9 mouse cellular contexts compared by ENCODE assay signal in genomic region chr1:168473255-168474069, GRCm38 (mm10). TPM values are rescaled to one million over a fixed set of nuclear protein-coding genes. Genes with fewer than 3 reads are reported as not detected.
DNase-seq lines count a peak whose midpoint lies in the region; ATAC-seq and TF ChIP-seq lines count a peak whose summit lies in the region.
"Had no signal": no experiment of that assay in that cellular context is flagged by ENCODE, and none has a peak within 500 bp of the region (broad histone marks: within the 10 kb centered on the region; RNA-seq: fewer than 3 reads in every experiment).

No protein-coding gene starts in this region.

- ATAC-seq in heart, embryonic 12.5 days (ENCODE audit: insufficient number of reproducible peaks, low FRiP score) = no peak
- ATAC-seq in forebrain, embryonic 11.5 days (replicated peaks; ENCODE audit: low FRiP score) = peak; percentile 93
- ATAC-seq in midbrain, embryonic 11.5 days (ENCODE audit: low FRiP score) = peak; percentile 97
- ATAC-seq in CD4-positive, CD25-positive, alpha-beta regulatory T cell, adult 4 months = no peak

- H3K4me2 ChIP-seq in heart, embryonic 12.5 days = no peak overlapping the region
- H3K4me2 ChIP-seq in forebrain, embryonic 11.5 days (ENCODE audit: low read depth, low read length, severe bottlenecking) = no peak overlapping the region
- H3K4me2 ChIP-seq in midbrain, embryonic 11.5 days = peak overlapping the region; percentile 24

- no peak for TF ChIP-seq CTCF in left cerebral cortex, adult 2 months (IDR thresholded peaks at IDR 0.05)

- H3K4me3 ChIP-seq in heart, embryonic 12.5 days = no peak overlapping the region
- no peak overlapping the region for H3K4me3 ChIP-seq in forebrain, embryonic 11.5 days (ENCODE audit: low read depth, low read length)
- H3K4me3 ChIP-seq in midbrain, embryonic 11.5 days (ENCODE audit: low read depth, low read length) = no peak overlapping the region
- no peak overlapping the region for H3K4me3 ChIP-seq in left cerebral cortex, adult 2 months
- H3K4me3 ChIP-seq: myocyte had no signal

- H3K27ac ChIP-seq in heart, embryonic 12.5 days (ENCODE audit: poor library complexity, severe bottlenecking) = no peak overlapping the region
- H3K27ac ChIP-seq in forebrain, embryonic 11.5 days (ENCODE audit: low read depth, low read length) = peak overlapping the region; percentile 65
- peak overlapping the region; percentile 30; the same call in 1 of the 2 replicates for H3K27ac ChIP-seq in midbrain, embryonic 11.5 days (ENCODE audit: low read depth, low read length)
- H3K27ac ChIP-seq in left cerebral cortex, adult 2 months = no peak overlapping the region

- H3K9ac ChIP-seq in heart, embryonic 12.5 days = no peak overlapping the region
- H3K9ac ChIP-seq in forebrain, embryonic 11.5 days (ENCODE audit: low read length) = no peak overlapping the region
- no peak overlapping the region for H3K9ac ChIP-seq in midbrain, embryonic 11.5 days (ENCODE audit: low read length)

- H3K27me3 ChIP-seq in heart, embryonic 12.5 days (replicated peaks) = no peaks in the 10 kb centered on the region
- no peaks in the 10 kb centered on the region for H3K27me3 ChIP-seq in forebrain, embryonic 11.5 days (ENCODE audit: control insufficient read depth, insufficient read depth, low read length)
- H3K27me3 ChIP-seq in midbrain, embryonic 11.5 days (ENCODE audit: control insufficient read depth, insufficient read depth, low read length) = no peaks in the 10 kb centered on the region

- intact Hi-C loops in left cerebral cortex, adult 2 months (cut with DNase I) = loop anchor here (5.0 kb wide), 1 partner anchor 69 kb away; no protein-coding TSS in a partner anchor

- no peaks in the 10 kb centered on the region for H3K9me3 ChIP-seq in heart, embryonic 12.5 days (replicated peaks)
- no peaks in the 10 kb centered on the region for H3K9me3 ChIP-seq in forebrain, embryonic 11.5 days (ENCODE audit: control insufficient read depth, low read length)
- no peaks in the 10 kb centered on the region for H3K9me3 ChIP-seq in midbrain, embryonic 11.5 days (ENCODE audit: control insufficient read depth, low read length)

- DNase-seq in heart, adult 18-20 months = peak; percentile 10 to 28
- peak; percentile 67 for DNase-seq in NIH3T3 (ENCODE audit: low read depth)
- DNase-seq in forebrain, embryonic 11.5 days (ENCODE audit: low spot score) = peak; percentile 74
- DNase-seq in midbrain, embryonic 11.5 days (ENCODE audit: low spot score, missing footprints) = peak; percentile 91
- no peak for DNase-seq in spleen, postnatal 14 days (ENCODE audit: low spot score in 2 of 2)
- no peak for DNase-seq in left cerebral cortex, adult 2 months (ENCODE audit: extremely low spot score in 1 of 2, low spot score in 2 of 2)

- peaks cover 32% of the 10 kb centered on the region for H3K4me1 ChIP-seq in heart, embryonic 12.5 days (replicated peaks)
- peaks cover 11% of the 10 kb centered on the region; the same call in 1 of the 2 replicates for H3K4me1 ChIP-seq in forebrain, embryonic 11.5 days (replicated peaks; ENCODE audit: control insufficient read depth, insufficient read depth, low read length)
- H3K4me1 ChIP-seq in midbrain, embryonic 11.5 days (ENCODE audit: control insufficient read depth, insufficient read depth, low read length) = peaks cover 42% of the 10 kb centered on the region

- WGBS in heart, embryonic 12.5 days = 50% methylated on average over 12 of the region's 12 CpGs
- WGBS in forebrain, embryonic 11.5 days = 41% methylated on average over 12 of the region's 12 CpGs
- WGBS in midbrain, embryonic 11.5 days = 30% methylated on average over 12 of the region's 12 CpGs

- H3K36me3 ChIP-seq in heart, embryonic 12.5 days = no peaks in the 10 kb centered on the region
- H3K36me3 ChIP-seq in forebrain, embryonic 11.5 days (ENCODE audit: control insufficient read depth, insufficient read depth, low read length) = no peaks in the 10 kb centered on the region
- no peaks in the 10 kb centered on the region for H3K36me3 ChIP-seq in midbrain, embryonic 11.5 days (ENCODE audit: control insufficient read depth, insufficient read depth, low read length)

RNA-seq across cellular contexts. Expression of gene Pbx1, which starts 41.4 kb away (rescaled TPM):
- 10 to 100 TPM; 49.2 to 51.9 TPM for total RNA-seq in heart, adult 18-20 months (2021)
- polyA plus RNA-seq in heart, embryonic 12.5 days (2016; fragmentation: Nextera tagmentation; extraction: Ambion mirVana) = 26.2 and 26.3 TPM in 2 replicates
- 45.8 and 51.1 TPM in 2 replicates for polyA plus RNA-seq in forebrain, embryonic 11.5 days (2014; fragmentation: Nextera tagmentation; extraction: Ambion mirVana)
- polyA plus RNA-seq in midbrain, embryonic 11.5 days (2014; fragmentation: Nextera tagmentation; extraction: Ambion mirVana) = 49.3 and 57.3 TPM in 2 replicates
- polyA plus RNA-seq in CD4-positive, CD25-positive, alpha-beta regulatory T cell, adult 4 months (2017; shearing (Covaris generic)) = under 1 TPM; 0.11 to 0.27 TPM
- total RNA-seq in left cerebral cortex, adult 2 months (2021) = 100 to 1,000 TPM; 140 to 143 TPM

Comparison
In these comparisons a context has a peak if more than half of its experiments do, and no peak if none do; other contexts are left out.
1. DNase-seq: peak in heart, adult 18-20 months (2 of 2), NIH3T3 (single experiment), forebrain, embryonic 11.5 days (single experiment) and midbrain, embryonic 11.5 days (single experiment); none in spleen, postnatal 14 days (0 of 2) and left cerebral cortex, adult 2 months (0 of 2).
2. ATAC-seq: peak in forebrain, embryonic 11.5 days (single experiment) and midbrain, embryonic 11.5 days (single experiment); none in heart, embryonic 12.5 days (single experiment) and CD4-positive, CD25-positive, alpha-beta regulatory T cell, adult 4 months (single experiment).
3. H3K27ac ChIP-seq: peak in forebrain, embryonic 11.5 days (single experiment) and midbrain, embryonic 11.5 days (single experiment); none in heart, embryonic 12.5 days (single experiment) and left cerebral cortex, adult 2 months (single experiment).
4. RNA of gene Pbx1, which starts 41.4 kb away (polyA plus RNA-seq): 45.8 to 51.1 TPM in forebrain, embryonic 11.5 days, 49.3 to 57.3 TPM in midbrain, embryonic 11.5 days and 26.2 to 26.3 TPM in heart, embryonic 12.5 days; 0.11 to 0.27 TPM in CD4-positive, CD25-positive, alpha-beta regulatory T cell, adult 4 months; every median in the first group is over 10 times any median in the second.